Mouse (Mus musculus) kidney, postnatal 4 days (tissue): ENCODE results near the gene Ankrd40.

Experiments used
- DNase-seq, 2 experiments: peaks; one replicate each; pipeline ENCODE4 v3.0.0; 2021; ENCODE audit warnings: mixed read lengths in 2 of 2

Ankrd40 gene

GRCm38 (mm10) chr11:94323271-94323925 lies 4.4 kb upstream of the Ankrd40 start:
- DNase-seq = no peak

- DNase-seq = no peak
Observed at GRCm38 (mm10) chr11:94324618-94325017, 3.2 kb upstream of the Ankrd40 start.

GRCm38 (mm10) chr11:94326961-94327411 lies 815 bp upstream of the Ankrd40 start:
- DNase-seq = peak in 1 of 2 experiments; percentile 39

- no peak for DNase-seq
Observed at GRCm38 (mm10) chr11:94328644-94329025, 834 bp downstream of the Ankrd40 start.

GRCm38 (mm10) chr11:94329270-94329891 lies 1.6 kb downstream of the Ankrd40 start:
- peak; percentile 69 to 79 for DNase-seq

GRCm38 (mm10) chr11:94330211-94330610 lies 2.4 kb downstream of the Ankrd40 start:
- DNase-seq = no peak

- DNase-seq = no peak
Observed at GRCm38 (mm10) chr11:94332726-94333125, 4.9 kb downstream of the Ankrd40 start.

- DNase-seq = no peak
Observed at GRCm38 (mm10) chr11:94334386-94334968, 6.7 kb downstream of the Ankrd40 start.

GRCm38 (mm10) chr11:94336551-94336950 lies 8.8 kb downstream of the Ankrd40 start:
- no peak for DNase-seq

GRCm38 (mm10) chr11:94338347-94338746 lies 10.5 kb downstream of the Ankrd40 start:
- DNase-seq = no peak

- peak; percentile 55 to 75 for DNase-seq
Observed at GRCm38 (mm10) chr11:94339732-94340585, 12.2 kb downstream of the Ankrd40 start.

- DNase-seq = peak in 1 of 2 experiments; percentile 42
Observed at GRCm38 (mm10) chr11:94340948-94341933, 13.4 kb downstream of the Ankrd40 start.

GRCm38 (mm10) chr11:94342114-94342905 lies 14.5 kb downstream of the Ankrd40 start:
- no peak for DNase-seq

GRCm38 (mm10) chr11:94343955-94344358 lies 16.2 kb downstream of the Ankrd40 start:
- DNase-seq = no peak

- no peak for DNase-seq
Observed at GRCm38 (mm10) chr11:94344470-94344869, 16.7 kb downstream of the Ankrd40 start.

GRCm38 (mm10) chr11:94345926-94346325 lies 18.1 kb downstream of the Ankrd40 start:
- DNase-seq = no peak

GRCm38 (mm10) chr11:94346611-94347010 lies 18.8 kb downstream of the Ankrd40 start:
- peak in 1 of 2 experiments; percentile 40 for DNase-seq

GRCm38 (mm10) chr11:94347063-94347575 lies 19.3 kb downstream of the Ankrd40 start:
- DNase-seq = no peak

- no peak for DNase-seq
Observed at GRCm38 (mm10) chr11:94349839-94350238, 22.0 kb downstream of the Ankrd40 start.

- DNase-seq = no peak
Observed at GRCm38 (mm10) chr11:94350337-94350736, 22.5 kb downstream of the Ankrd40 start.

- DNase-seq = no peak
Observed at GRCm38 (mm10) chr11:94351094-94351493, 23.3 kb downstream of the Ankrd40 start.
